Mouse (Mus musculus) gastrocnemius, postnatal 14 days (tissue): ENCODE measurements around the gene Clca4a. TPM values are rescaled to one million over a fixed set of nuclear protein-coding genes. Genes with fewer than 3 reads are reported as not detected.

Experiments
- total RNA-seq, 2 experiments: library from RNA; stranded (reverse); gene quantifications; 2 replicates each; pipeline ENCODE4 v1.2.3; 2021

Gene Clca4a
- total RNA-seq, 2 experiments from 2014 or later, result not detected

Other genes with a start within 250 kb of the Clca4a start
- gene Clca3a1, start 214.1 kb downstream of the Clca4a start, total RNA-seq, result under 1 TPM; 0.06 to 0.09 TPM
- gene Clca3a2, start 155.6 kb downstream of the Clca4a start, total RNA-seq, result not detected
- not detected for gene Clca3b, start 125.7 kb downstream of the Clca4a start, total RNA-seq
- gene Clca4b, start 42.5 kb downstream of the Clca4a start, total RNA-seq, result not detected
- not detected for gene Clca1, start 57.7 kb upstream of the Clca4a start, total RNA-seq
- under 1 TPM; 0.38 to 0.64 TPM for gene Clca2, start 124.4 kb upstream of the Clca4a start, total RNA-seq
- 1 to 10 TPM; 6.4 to 7.0 TPM for gene Odf2l, start 143.5 kb upstream of the Clca4a start, total RNA-seq